Mouse (Mus musculus) C2C12 (cell line): Measurements from ENCODE around the gene Insc. TPM values are rescaled to one million over a fixed set of nuclear protein-coding genes. Genes with fewer than 3 reads are reported as not detected.

Source experiments
- H3K27me3 ChIP-seq: one replicate; pipeline ENCODE4 v1.6.1; 2011; ENCODE audit not compliant: control insufficient read depth, insufficient read depth, insufficient read length
- H3K36me3 ChIP-seq: one replicate; pipeline ENCODE4 v1.6.1; 2011; ENCODE audit not compliant: control insufficient read depth, insufficient read depth
- H3K4me3 ChIP-seq: one replicate; pipeline ENCODE4 v1.5.1; 2011; ENCODE audit warnings: mild to moderate bottlenecking, control low read depth; ENCODE audit not compliant: poor library complexity, insufficient read depth, severe bottlenecking
- H3K79me2 ChIP-seq: one replicate; pipeline ENCODE4 v1.6.1; 2011; ENCODE audit not compliant: control insufficient read depth, insufficient read depth
- H3K79me3 ChIP-seq: one replicate; pipeline ENCODE4 v1.6.1; 2011; ENCODE audit warnings: low read depth, control low read depth
- H3ac ChIP-seq: one replicate; pipeline ENCODE3; 2011; ENCODE audit warnings: low read depth; ENCODE audit not compliant: control insufficient read depth, insufficient read length
- CEBPB ChIP-seq: IDR thresholded peaks from one replicate; pipeline ENCODE4 v1.6.1; 2011; ENCODE audit warnings: low read depth, mild to moderate bottlenecking, control low read depth, moderate library complexity
- CTCF ChIP-seq: IDR thresholded peaks from one replicate; pipeline ENCODE4 v1.5.1; 2011; ENCODE audit not compliant: control insufficient read depth, insufficient read depth, insufficient read length
- FOSL1 ChIP-seq: IDR thresholded peaks from one replicate; pipeline ENCODE4 v1.8.0; 2011; ENCODE audit warnings: mild to moderate bottlenecking, low read length; ENCODE audit not compliant: poor library complexity, insufficient read depth, severe bottlenecking
- MAX ChIP-seq: IDR thresholded peaks from one replicate; pipeline ENCODE4 v1.6.1; 2011; ENCODE audit warnings: mild to moderate bottlenecking, control low read depth
- MYOD1 ChIP-seq: IDR thresholded peaks from one replicate; pipeline ENCODE4 v1.6.1; 2011; ENCODE audit warnings: low read depth; ENCODE audit not compliant: control insufficient read depth, insufficient read length
- MYOG ChIP-seq: IDR thresholded peaks from one replicate; pipeline ENCODE4 v1.6.1; 2011; ENCODE audit not compliant: control insufficient read depth, insufficient read length; ENCODE audit errors: extremely low read depth
- USF1 ChIP-seq: IDR thresholded peaks from one replicate; pipeline ENCODE4 v1.6.1; 2011; ENCODE audit warnings: low read depth, mild to moderate bottlenecking, control low read depth, moderate library complexity
- long read RNA-seq, 2 experiments: library from polyadenylated mRNA; unstranded; transcript quantifications; one replicate each; pipeline ENCODE4 v2.0.0; 2019 to 2020
- polyA plus RNA-seq: library from polyadenylated mRNA; unstranded; fragments of >200 nt; fragmentation: generic; extraction: Trizol; gene quantifications from one replicate; pipeline ENCODE4 v1.2.1, GENCODE M21; 2012; ENCODE audit warnings: missing spikeins

Insc gene
- 0.41 TPM for polyA plus RNA-seq
- long read RNA-seq, experiment 1, partial matches to known transcripts, result 0 of 2 reads
- long read RNA-seq, experiment 1, other reads (novel, unspliced or antisense), result 1 of 2 reads
- long read RNA-seq, experiment 2, transcript Insc-208 (13 exons, 2,321 nt), result major isoform, 5 of 10 reads
- long read RNA-seq, experiment 2, partial matches to known transcripts, result 1 of 10 reads
- long read RNA-seq, experiment 2, other reads (novel, unspliced or antisense), result 4 of 10 reads

- Histone ChIP-seq H3ac (no peak within 1 kb of the TSS), H3K4me3 (no peak within 1 kb of the TSS), H3K79me3 (no peaks in the 10 kb centered on the region), H3K36me3 (no peaks in the 10 kb centered on the region), H3K79me2 (no peaks in the 10 kb centered on the region), H3K27me3 (no peaks in the 10 kb centered on the region)
- no peak for TF ChIP-seq MAX
- no peak for TF ChIP-seq FOSL1
- TF ChIP-seq MYOG, result no peak
- no peak for TF ChIP-seq CEBPB
- no peak for TF ChIP-seq CTCF
Observed at GRCm38 (mm10) chr7:114743022-114743780, at the start of gene Insc. Gene Insc, plus strand, starts transcription at chr7:114743694.

GRCm38 (mm10) chr7:114700871-114701270 is 42.6 kb upstream of the Insc start:
- H3K79me3 ChIP-seq, result no peaks in the 10 kb centered on the region
- no peak overlapping the region for H3K4me3 ChIP-seq
- H3K27me3 ChIP-seq, result no peaks in the 10 kb centered on the region
- H3ac ChIP-seq, result no peak overlapping the region
- TF ChIP-seq CTCF, result no peak
- TF ChIP-seq MYOG, result no peak
- no peak for TF ChIP-seq MYOD1
- TF ChIP-seq MAX, result no peak
- no peak for TF ChIP-seq CEBPB
- no peak for TF ChIP-seq FOSL1
- TF ChIP-seq USF1, result no peak
- no peaks in the 10 kb centered on the region for H3K79me2 ChIP-seq
- no peaks in the 10 kb centered on the region for H3K36me3 ChIP-seq

GRCm38 (mm10) chr7:114706716-114707115 is 36.8 kb upstream of the Insc start:
- Histone ChIP-seq H3K79me3 (no peaks in the 10 kb centered on the region), H3K27me3 (no peaks in the 10 kb centered on the region), H3ac (no peak overlapping the region), H3K79me2 (no peaks in the 10 kb centered on the region), H3K4me3 (no peak overlapping the region), H3K36me3 (no peaks in the 10 kb centered on the region)
- TF ChIP-seq USF1, result no peak
- TF ChIP-seq MYOD1, result peak; percentile 92

- no peak for TF ChIP-seq FOSL1
- no peak for TF ChIP-seq MYOG
- TF ChIP-seq USF1, result no peak
- no peak for TF ChIP-seq MYOD1
- TF ChIP-seq MAX, result no peak
- no peak for TF ChIP-seq CTCF
- no peak for TF ChIP-seq CEBPB
- H3K27me3 ChIP-seq, result no peaks in the 10 kb centered on the region
Observed at GRCm38 (mm10) chr7:114707398-114707797, 36.1 kb upstream of the Insc start.

GRCm38 (mm10) chr7:114710419-114710818 is 33.1 kb upstream of the Insc start:
- Histone ChIP-seq H3K4me3 (no peak overlapping the region), H3K36me3 (no peaks in the 10 kb centered on the region), H3ac (no peak overlapping the region), H3K79me2 (no peaks in the 10 kb centered on the region), H3K79me3 (no peaks in the 10 kb centered on the region), H3K27me3 (no peaks in the 10 kb centered on the region)
- TF ChIP-seq FOSL1, result peak; percentile 62
- no peak for TF ChIP-seq MYOD1
- peak; percentile 18 for TF ChIP-seq USF1

More at GRCm38 (mm10) chr7:114707398-114707797, 36.1 kb upstream of the Insc start:
- Histone ChIP-seq H3ac (no peak overlapping the region), H3K4me3 (no peak overlapping the region), H3K79me2 (no peaks in the 10 kb centered on the region), H3K79me3 (no peaks in the 10 kb centered on the region), H3K36me3 (no peaks in the 10 kb centered on the region)

- no peaks in the 10 kb centered on the region for H3K79me2 ChIP-seq
- H3K4me3 ChIP-seq, result no peak overlapping the region
- no peaks in the 10 kb centered on the region for H3K27me3 ChIP-seq
- no peaks in the 10 kb centered on the region for H3K36me3 ChIP-seq
- TF ChIP-seq MAX, result no peak
- TF ChIP-seq MYOD1, result no peak
- no peak for TF ChIP-seq USF1
- no peak for TF ChIP-seq CEBPB
- no peak for TF ChIP-seq MYOG
- TF ChIP-seq FOSL1, result no peak
- no peak for TF ChIP-seq CTCF
- H3K79me3 ChIP-seq, result no peaks in the 10 kb centered on the region
- H3ac ChIP-seq, result no peak overlapping the region
Observed at GRCm38 (mm10) chr7:114712523-114712922, 31.0 kb upstream of the Insc start.
